Mouse (Mus musculus): ENCODE measurements around the gene Taok2. TPM values are rescaled to one million over a fixed set of nuclear protein-coding genes. Genes with fewer than 3 reads are reported as not detected.

Taok2 gene
- 167 and 168 TPM in 2 replicates for polyA plus RNA-seq (2012; rRNA removed)

DNA sequence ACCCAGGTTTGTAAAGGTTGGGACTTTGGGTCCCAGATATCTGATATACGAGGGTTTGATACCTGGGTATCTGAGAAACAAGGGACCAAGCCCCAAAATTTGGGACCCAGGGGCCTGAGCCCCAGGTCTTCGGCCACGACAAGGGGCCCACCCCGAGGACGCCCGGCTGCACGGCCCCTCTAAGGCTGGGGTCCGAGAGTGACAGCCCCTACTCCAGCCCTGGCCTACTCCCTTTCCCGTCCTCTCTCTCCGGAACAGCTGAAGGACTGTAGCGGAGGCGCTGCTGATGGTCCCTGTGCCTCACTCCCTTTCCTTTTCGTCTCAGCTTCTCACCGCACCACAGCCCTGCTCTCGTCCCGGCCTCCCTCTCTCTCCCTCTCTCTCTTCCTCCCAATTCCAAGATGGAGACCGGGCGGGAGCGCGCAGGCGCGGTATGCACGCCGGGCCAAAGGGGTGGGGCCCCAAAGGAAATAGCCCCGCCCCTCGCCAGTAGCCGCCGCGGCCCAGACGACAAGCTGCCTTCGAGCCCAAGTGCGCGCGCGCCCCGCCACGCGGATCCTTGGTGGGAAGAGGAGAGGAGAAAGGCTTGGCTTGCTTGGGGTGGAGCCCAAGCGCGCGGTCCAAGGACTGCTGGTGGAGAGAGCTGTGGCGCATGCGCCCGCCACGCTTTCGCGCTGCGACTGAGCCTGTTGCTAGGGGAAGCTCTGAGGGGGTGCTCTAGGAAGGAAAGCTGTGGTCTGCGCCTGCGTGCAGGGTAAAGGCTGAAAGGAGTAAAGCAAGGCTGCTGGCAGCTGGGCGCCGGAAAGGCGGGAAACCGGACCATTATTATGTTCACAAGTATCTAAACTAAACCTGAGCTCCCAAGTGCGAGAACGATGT lies at the start of gene Taok2:
Gene Taok2 (minus strand): TSS at position 418 of the 879 bp plus-strand sequence.

DNA sequence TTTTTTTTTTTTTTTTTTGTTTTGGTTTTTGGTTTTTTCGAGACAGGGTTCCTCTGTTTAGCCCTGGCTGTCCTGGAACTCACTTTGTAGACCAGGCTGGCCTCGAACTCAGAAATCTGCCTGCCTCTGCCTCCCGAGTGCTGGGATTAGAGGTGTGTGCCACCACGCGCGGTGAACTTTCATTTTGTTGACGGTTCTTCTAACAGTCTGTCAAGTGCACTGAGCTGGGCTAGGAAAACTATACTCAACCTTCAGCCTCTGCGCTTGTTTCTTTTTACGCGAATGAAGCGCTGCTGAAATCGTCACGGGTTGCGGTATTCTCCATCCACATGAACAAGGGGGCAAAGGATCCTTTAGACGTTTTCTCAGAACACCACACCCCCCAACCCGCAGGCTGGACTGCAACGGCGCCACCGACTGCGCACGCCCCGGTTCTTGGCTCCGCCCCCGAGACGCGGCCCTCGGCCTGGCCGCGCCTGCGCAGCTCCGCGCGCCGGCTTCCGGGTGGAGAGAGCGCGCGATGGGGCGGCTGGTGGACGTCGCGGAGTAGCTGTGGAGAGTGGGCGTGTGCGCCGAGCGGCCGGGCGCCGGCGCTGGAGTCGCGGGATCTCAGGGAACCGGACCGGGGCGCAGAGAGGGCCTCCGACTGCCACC lies 44.0 kb upstream of the Taok2 start, which contains the start of gene Kctd13:
Gene Kctd13 (plus strand): TSS at position 496 of the 654 bp plus-strand sequence.

DNA sequence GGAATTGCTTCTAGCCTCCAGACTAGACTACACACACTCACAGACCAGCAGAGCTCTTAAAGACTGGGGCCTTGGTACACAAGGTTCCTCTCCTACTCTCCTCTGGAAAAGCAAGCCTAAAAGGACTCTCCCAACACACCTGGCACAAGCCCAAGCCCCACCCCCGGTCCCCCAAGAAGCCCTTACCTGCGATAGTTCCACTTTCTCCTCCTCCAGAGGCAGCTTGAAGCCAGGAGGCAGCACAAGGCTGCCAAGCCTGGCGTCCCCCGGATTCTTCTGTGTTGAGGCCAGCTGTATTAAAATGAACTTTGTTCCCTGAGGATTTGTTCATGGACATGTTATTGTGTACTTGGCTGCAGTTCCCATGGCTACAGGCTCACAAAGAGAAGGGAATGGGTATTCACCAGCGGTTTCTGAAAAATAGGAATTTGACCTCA lies 38.1 kb upstream of the Taok2 start, which contains the start of gene Tmem219:
Gene Tmem219 (minus strand): TSS at position 294 of the 437 bp plus-strand sequence.

DNA sequence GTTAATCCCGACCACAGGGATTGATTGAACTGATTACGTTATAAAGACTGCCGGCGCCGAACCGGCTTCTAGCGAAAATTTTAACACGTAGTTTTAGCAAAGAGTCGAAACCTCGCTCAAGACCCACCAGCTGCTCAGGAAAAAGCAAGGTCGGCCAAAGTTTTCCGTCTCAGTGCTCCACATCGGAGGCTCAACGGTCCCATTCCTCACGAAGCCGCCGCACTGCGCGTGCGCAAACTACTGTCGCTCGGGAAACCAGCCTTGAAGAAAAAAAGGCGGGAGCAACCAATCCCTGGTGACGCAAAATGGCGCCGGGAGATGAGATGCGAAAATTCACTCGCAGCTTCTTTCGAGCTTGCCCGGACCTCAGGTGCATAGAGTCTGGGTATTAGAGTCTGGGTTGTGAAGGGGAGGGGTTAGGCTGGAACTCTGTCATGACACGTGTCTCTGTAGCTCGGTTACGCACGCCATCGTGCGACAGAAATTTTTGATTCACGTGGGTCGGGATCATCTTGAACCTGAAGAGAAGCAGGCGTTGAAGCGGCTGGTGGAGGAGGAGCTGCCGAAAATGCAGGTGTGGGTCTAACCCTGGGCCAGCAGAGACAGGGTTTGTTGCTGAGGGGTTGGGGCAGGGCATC lies 22.2 kb downstream of the Taok2 start, which contains the start of gene Ino80e:
Gene Ino80e (minus strand): TSS at position 231 of the 638 bp plus-strand sequence.

DNA sequence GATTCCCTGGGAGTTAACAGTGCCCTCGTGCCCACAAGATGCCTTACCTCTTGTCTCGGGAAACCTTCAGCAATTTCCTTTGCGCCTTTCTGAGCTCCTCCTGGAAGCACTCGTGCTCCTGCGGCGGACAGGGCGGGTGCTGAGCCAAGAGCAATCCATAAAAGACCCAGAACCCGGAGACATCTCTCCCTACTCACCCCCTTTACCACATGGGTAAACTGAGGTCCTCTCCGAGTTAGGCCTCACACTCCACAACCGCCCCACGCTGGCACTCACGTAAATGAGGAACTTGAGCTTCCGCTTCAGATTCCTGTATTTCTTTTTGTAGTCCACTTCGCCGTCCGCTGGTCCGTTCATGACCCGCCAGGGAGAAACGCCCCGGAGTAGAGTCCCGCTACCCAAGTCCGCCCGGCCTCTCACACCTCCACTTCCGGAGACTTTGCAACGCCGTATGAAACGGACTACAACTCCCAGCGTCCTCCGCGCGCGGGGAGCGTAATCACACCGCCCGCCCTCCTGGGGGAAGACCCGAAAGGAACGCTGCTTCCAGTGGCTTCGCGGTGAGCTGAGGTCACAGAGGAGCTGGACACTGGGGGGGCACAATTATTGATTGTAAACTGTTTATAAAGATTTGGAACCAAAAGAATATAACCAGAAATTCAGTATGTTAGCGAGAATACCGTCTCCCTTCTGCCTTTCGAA lies 22.9 kb downstream of the Taok2 start, which contains the start of gene Hirip3:
Gene Hirip3 (plus strand): TSS at position 544 of the 702 bp plus-strand sequence.

DNA sequence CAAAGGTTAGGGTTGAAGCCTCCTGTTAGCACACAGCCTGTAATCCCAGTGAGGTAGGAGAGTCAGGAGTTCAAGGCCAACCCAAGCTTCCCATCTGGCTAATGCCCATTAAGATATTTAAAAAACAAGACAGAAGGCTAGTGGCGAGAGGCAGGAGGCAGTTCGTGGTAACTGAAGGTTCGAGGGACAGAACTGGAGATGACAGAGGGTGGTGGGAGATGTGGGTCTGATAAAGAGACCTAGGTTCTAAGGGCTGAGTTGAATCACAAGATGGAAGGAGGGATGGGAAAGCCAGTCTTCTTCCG lies 37.4 kb downstream of the Taok2 start, which contains the start of gene Doc2a:
Gene Doc2a (plus strand): TSS at position 301 of the 305 bp plus-strand sequence.

DNA sequence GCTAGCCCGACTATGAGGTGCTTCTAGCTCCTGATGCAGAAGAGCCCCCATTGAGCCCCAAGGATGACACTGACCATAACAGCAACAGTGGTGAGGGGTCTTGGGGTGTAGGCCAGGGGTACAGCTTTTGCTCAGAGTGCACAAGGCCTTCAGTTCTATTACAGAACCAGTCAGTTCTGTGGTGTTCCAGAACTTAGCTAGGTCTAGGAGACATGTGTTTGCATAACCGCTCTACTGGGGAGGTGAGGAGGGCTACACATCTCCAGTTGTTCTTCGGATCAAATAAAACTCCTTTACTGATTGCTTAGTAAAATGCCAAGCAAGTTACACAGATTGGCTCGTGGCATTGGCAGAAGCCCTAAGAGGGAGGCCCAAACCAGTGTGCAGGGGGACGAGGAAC lies 53.0 kb downstream of the Taok2 start, which contains the start of gene 4930451I11Rik:
Gene 4930451I11Rik (minus strand): TSS at position 101 of the 400 bp plus-strand sequence.

Other genes with a start within 250 kb of the Taok2 start
- 53.8 and 56.8 TPM in 2 replicates for gene Sgf29, start 235.4 kb downstream of the Taok2 start, polyA plus RNA-seq (2012; rRNA removed)
- 36.6 and 41.1 TPM in 2 replicates for gene Sult1a1, start 208.3 kb downstream of the Taok2 start, polyA plus RNA-seq (2012; rRNA removed)
- gene Bola2, start 189.3 kb downstream of the Taok2 start, polyA plus RNA-seq (2012; rRNA removed) = 71.6 and 99.0 TPM in 2 replicates
- gene Slx1b, start 188.9 kb downstream of the Taok2 start, polyA plus RNA-seq (2012; rRNA removed) = 35.0 and 35.2 TPM in 2 replicates
- 68.2 and 90.8 TPM in 2 replicates for gene Coro1a, start 176.9 kb downstream of the Taok2 start, polyA plus RNA-seq (2012; rRNA removed)
- gene Mapk3, start 125.1 kb downstream of the Taok2 start, polyA plus RNA-seq (2012; rRNA removed) = 270 and 291 TPM in 2 replicates
- 16.7 and 25.4 TPM in 2 replicates for gene Gdpd3, start 118.4 kb downstream of the Taok2 start, polyA plus RNA-seq (2012; rRNA removed)
- 456 and 506 TPM in 2 replicates for gene Ypel3, start 107.7 kb downstream of the Taok2 start, polyA plus RNA-seq (2012; rRNA removed)
- gene Tbx6, start 103.2 kb downstream of the Taok2 start, polyA plus RNA-seq (2012; rRNA removed) = 3.5 and 5.3 TPM in 2 replicates
- 245 and 279 TPM in 2 replicates for gene Ppp4c, start 92.2 kb downstream of the Taok2 start, polyA plus RNA-seq (2012; rRNA removed)
- gene Fam57b, start 87.0 kb downstream of the Taok2 start, polyA plus RNA-seq (2012; rRNA removed) = 8.3 and 9.0 TPM in 2 replicates
- gene 4930451I11Rik, start 53.1 kb downstream of the Taok2 start, polyA plus RNA-seq (2012; rRNA removed) = not detected in 2 replicates
- 0.12 and 0.45 TPM in 2 replicates for gene Doc2a, start 37.3 kb downstream of the Taok2 start, polyA plus RNA-seq (2012; rRNA removed)
- gene Hirip3, start 22.7 kb downstream of the Taok2 start, polyA plus RNA-seq (2012; rRNA removed) = 11.2 and 13.2 TPM in 2 replicates
- gene Ino80e, start 22.3 kb downstream of the Taok2 start, polyA plus RNA-seq (2012; rRNA removed) = 82.1 and 86.8 TPM in 2 replicates
- 86.4 and 116 TPM in 2 replicates for gene Tmem219, start 38.2 kb upstream of the Taok2 start, polyA plus RNA-seq (2012; rRNA removed)
- gene Kctd13, start 44.2 kb upstream of the Taok2 start, polyA plus RNA-seq (2012; rRNA removed) = 44.3 and 45.2 TPM in 2 replicates
- gene Asphd1, start 64.9 kb upstream of the Taok2 start, polyA plus RNA-seq (2012; rRNA removed) = 0.18 and 0.73 TPM in 2 replicates
- gene Sez6l2, start 65.9 kb upstream of the Taok2 start, polyA plus RNA-seq (2012; rRNA removed) = 12.3 and 14.6 TPM in 2 replicates
- 307 and 318 TPM in 2 replicates for gene Cdipt, start 91.2 kb upstream of the Taok2 start, polyA plus RNA-seq (2012; rRNA removed)
- gene Cdiptos, start 91.4 kb upstream of the Taok2 start, polyA plus RNA-seq (2012; rRNA removed) = 2.1 and 2.2 TPM in 2 replicates
- gene Mvp, start 129.9 kb upstream of the Taok2 start, polyA plus RNA-seq (2012; rRNA removed) = 82.1 and 99.8 TPM in 2 replicates
- 2.2 and 4.7 TPM in 2 replicates for gene Pagr1b, start 131.8 kb upstream of the Taok2 start, polyA plus RNA-seq (2012; rRNA removed)
- gene Pagr1a, start 132.6 kb upstream of the Taok2 start, polyA plus RNA-seq (2012; rRNA removed) = 1.3 and 3.5 TPM in 2 replicates
- gene Gm42742, start 136.4 kb upstream of the Taok2 start, polyA plus RNA-seq (2012; rRNA removed) = 60.7 and 61.9 TPM in 2 replicates
- 20.6 and 34.9 TPM in 2 replicates for gene Prrt2, start 136.5 kb upstream of the Taok2 start, polyA plus RNA-seq (2012; rRNA removed)
- 393 and 433 TPM in 2 replicates for gene Maz, start 142.3 kb upstream of the Taok2 start, polyA plus RNA-seq (2012; rRNA removed)
- 6.5 and 11.3 TPM in 2 replicates for gene Kif22, start 157.8 kb upstream of the Taok2 start, polyA plus RNA-seq (2012; rRNA removed)
- gene Zg16, start 202.6 kb upstream of the Taok2 start, polyA plus RNA-seq (2012; rRNA removed) = 4.6 and 8.5 TPM in 2 replicates
- gene AI467606, start 206.7 kb upstream of the Taok2 start, polyA plus RNA-seq (2012; rRNA removed) = 31.3 and 37.2 TPM in 2 replicates
- gene Qprt, start 237.5 kb upstream of the Taok2 start, polyA plus RNA-seq (2012; rRNA removed) = 2.5 and 3.0 TPM in 2 replicates